Mouse (Mus musculus) CH12.LX (cell line): Measurements from ENCODE around the gene Tmod1. TPM values are rescaled to one million over a fixed set of nuclear protein-coding genes. Genes with fewer than 3 reads are reported as not detected.

Experiments used
- DNase-seq: peaks from one replicate; pipeline ENCODE4 v3.0.0-alpha.2; 2013; ENCODE audit errors: extremely low read depth
- H3K27ac ChIP-seq: 2 replicates; pipeline ENCODE4 v1.5.1; 2012; ENCODE audit warnings: low read depth, mild to moderate bottlenecking, control low read depth, moderate library complexity; ENCODE audit not compliant: insufficient read depth
- H3K27me3 ChIP-seq: replicated peaks from 2 replicates; pipeline ENCODE3; 2012; ENCODE audit warnings: inconsistent platforms
- H3K36me3 ChIP-seq, 2 experiments: replicated peaks in 1 of 2; 2 replicates each; pipeline versions ENCODE3 to v1.6.1; 2012; ENCODE audit warnings: inconsistent platforms in 1 of 2, low read length in 1 of 2, mild to moderate bottlenecking in 1 of 2, mixed read lengths in 1 of 2, moderate library complexity in 1 of 2; ENCODE audit not compliant: control insufficient read depth in 1 of 2, insufficient read depth in 1 of 2
- H3K4me1 ChIP-seq, 2 experiments: 2 replicates each; pipeline ENCODE4 v1.6.1; 2012; ENCODE audit warnings: inconsistent platforms in 1 of 2, moderate library complexity in 1 of 2; ENCODE audit not compliant: insufficient read depth in 2 of 2, control insufficient read depth in 1 of 2
- H3K4me2 ChIP-seq: 2 replicates; pipeline ENCODE4 v1.6.1; 2012; ENCODE audit warnings: low read depth, mild to moderate bottlenecking, control low read depth; ENCODE audit not compliant: poor library complexity, insufficient read depth, severe bottlenecking
- H3K4me3 ChIP-seq, 3 experiments: fragments of 150-350 bp in 1 of 3; sonication (generic) in 1 of 3; replicated peaks in 1 of 3; 2 replicates each; pipeline versions ENCODE3 to v1.5.1; 2011 to 2012; ENCODE audit warnings: low read depth in 2 of 3, low read length in 2 of 3, mild to moderate bottlenecking in 2 of 3, moderate library complexity in 2 of 3, control low read depth in 1 of 3, improper control_type of control experiment in 1 of 3, inconsistent platforms in 1 of 3, mixed read lengths in 1 of 3; ENCODE audit not compliant: poor library complexity in 1 of 3
- H3K79me2 ChIP-seq: replicated peaks from 2 replicates; pipeline ENCODE4 v1.6.1; 2012; ENCODE audit warnings: mild to moderate bottlenecking, moderate library complexity; ENCODE audit not compliant: control insufficient read depth, poor library complexity, insufficient read depth, severe bottlenecking; ENCODE audit errors: extremely low read depth
- H3K9ac ChIP-seq: 2 replicates; pipeline ENCODE4 v1.6.1; 2012; ENCODE audit warnings: low read depth, mild to moderate bottlenecking, control low read depth, moderate library complexity; ENCODE audit not compliant: insufficient read depth
- H3K9me3 ChIP-seq: replicated peaks from 2 replicates; pipeline ENCODE3; 2012; ENCODE audit warnings: low read length, inconsistent platforms, mixed read lengths
- BHLHE40 ChIP-seq: IDR thresholded peaks from 2 replicates; pipeline ENCODE4 v1.6.1; 2011; ENCODE audit warnings: mild to moderate bottlenecking, low read depth, low read length, improper control_type of control experiment
- CHD1 ChIP-seq: IDR thresholded peaks from 2 replicates; pipeline ENCODE4 v1.6.1; 2012; ENCODE audit warnings: low read depth, low read length, improper control_type of control experiment, inconsistent platforms
- CTCF ChIP-seq, 2 experiments: IDR thresholded peaks in 1 of 2; conservative IDR thresholded peaks in 1 of 2; 2 replicates each; pipeline ENCODE4 v1.5.1; 2011 to 2012; ENCODE audit warnings: low read depth in 2 of 2, low read length in 2 of 2, improper control_type of control experiment in 1 of 2, inconsistent platforms in 1 of 2, mild to moderate bottlenecking in 1 of 2, moderate library complexity in 1 of 2
- E2F4 ChIP-seq: IDR thresholded peaks from 2 replicates; pipeline ENCODE4 v1.6.1; 2011; ENCODE audit warnings: low read depth, low read length, improper control_type of control experiment; ENCODE audit not compliant: insufficient replicate concordance
- ELF1 ChIP-seq: IDR thresholded peaks from 2 replicates; pipeline ENCODE4 v1.6.1; 2014; ENCODE audit warnings: low read depth, mild to moderate bottlenecking, inconsistent platforms, low read length, improper control_type of control experiment
- ETS1 ChIP-seq: conservative IDR thresholded peaks from 2 replicates; pipeline ENCODE4 v1.6.1; 2012; ENCODE audit warnings: low read depth, mild to moderate bottlenecking, inconsistent platforms, low read length, improper control_type of control experiment, moderate library complexity
- HCFC1 ChIP-seq: IDR thresholded peaks from 2 replicates; pipeline ENCODE4 v1.6.1; 2012; ENCODE audit warnings: low read depth, mild to moderate bottlenecking, inconsistent platforms, low read length, improper control_type of control experiment
- JUND ChIP-seq: conservative IDR thresholded peaks from 2 replicates; pipeline ENCODE4 v1.6.1; 2011; ENCODE audit warnings: low read depth, low read length, improper control_type of control experiment
- MAX ChIP-seq: IDR thresholded peaks from 2 replicates; pipeline ENCODE4 v1.6.1; 2011; ENCODE audit warnings: low read length, improper control_type of control experiment
- MXI1 ChIP-seq: IDR thresholded peaks from 2 replicates; pipeline ENCODE4 v1.6.1; 2011; ENCODE audit warnings: mild to moderate bottlenecking, low read depth, low read length, improper control_type of control experiment
- MYC ChIP-seq: IDR thresholded peaks from 2 replicates; pipeline ENCODE4 v1.6.1; 2011; ENCODE audit warnings: low read depth, mild to moderate bottlenecking, improper control_type of control experiment, low read length
- NRF1 ChIP-seq: IDR thresholded peaks from 2 replicates; pipeline ENCODE4 v1.6.1; 2014; ENCODE audit warnings: low read depth, mild to moderate bottlenecking, inconsistent platforms, low read length, improper control_type of control experiment, moderate library complexity
- PAX5 ChIP-seq: IDR thresholded peaks from 2 replicates; pipeline ENCODE4 v1.6.1; 2012; ENCODE audit warnings: low read length, inconsistent platforms, mixed read lengths
- POLR2A ChIP-seq: IDR thresholded peaks from 2 replicates; pipeline ENCODE4 v1.6.1; 2011; ENCODE audit warnings: low read depth, mild to moderate bottlenecking, improper control_type of control experiment, low read length
- POLR2AphosphoS2 ChIP-seq: IDR thresholded peaks from 2 replicates; pipeline ENCODE4 v1.6.1; 2011; ENCODE audit warnings: low read depth, low read length, improper control_type of control experiment
- RAD21 ChIP-seq: IDR thresholded peaks from 2 replicates; pipeline ENCODE4 v1.6.1; 2011; ENCODE audit warnings: low read depth, mild to moderate bottlenecking, low read length, improper control_type of control experiment, moderate library complexity
- RCOR1 ChIP-seq: conservative IDR thresholded peaks from 2 replicates; pipeline ENCODE4 v1.6.1; 2012; ENCODE audit warnings: low read depth, mild to moderate bottlenecking, inconsistent platforms, low read length, improper control_type of control experiment
- SIN3A ChIP-seq: IDR thresholded peaks from 2 replicates; pipeline ENCODE4 v1.6.1; 2012; ENCODE audit warnings: low read length, improper control_type of control experiment, inconsistent platforms
- SMC3 ChIP-seq: IDR thresholded peaks from 2 replicates; pipeline ENCODE4 v1.6.1; 2011; ENCODE audit warnings: low read depth, low read length, improper control_type of control experiment
- TCF12 ChIP-seq: IDR thresholded peaks from 2 replicates; pipeline ENCODE4 v1.6.1; 2014; ENCODE audit warnings: low read depth, mild to moderate bottlenecking, inconsistent platforms, low read length, improper control_type of control experiment
- UBTF ChIP-seq: IDR thresholded peaks from 2 replicates; pipeline ENCODE4 v1.6.1; 2012; ENCODE audit warnings: low read depth, mild to moderate bottlenecking, inconsistent platforms, low read length, improper control_type of control experiment, moderate library complexity
- USF2 ChIP-seq: conservative IDR thresholded peaks from 2 replicates; pipeline ENCODE4 v1.6.1; 2011; ENCODE audit warnings: low read depth, low read length, improper control_type of control experiment
- ZC3H11A ChIP-seq: IDR thresholded peaks from 2 replicates; pipeline ENCODE4 v1.6.1; 2012; ENCODE audit warnings: low read depth, mild to moderate bottlenecking, inconsistent platforms, low read length, improper control_type of control experiment
- ZMIZ1 ChIP-seq: IDR thresholded peaks from 2 replicates; pipeline ENCODE4 v1.6.1; 2012; ENCODE audit warnings: low read depth, mild to moderate bottlenecking, inconsistent platforms, low read length, improper control_type of control experiment
- ZNF384 ChIP-seq: IDR thresholded peaks from 2 replicates; pipeline ENCODE4 v1.6.1; 2012; ENCODE audit warnings: low read depth, low read length, improper control_type of control experiment, inconsistent platforms
- dilution Hi-C: fragments of 300-500 bp; cut with MboI; formaldehyde crosslinking; loops from 2 replicates; pipeline ENCODE4 v1.14.3; 2020; ENCODE audit warnings: low sequenced_read_pairs; ENCODE audit not compliant: extremely low pct_unique_long_range_greater_than_20kb, extremely low pct_ligation_motif_present
- in situ Hi-C: fragments of 300-500 bp; cut with MboI; formaldehyde crosslinking; loops from 3 replicates; pipeline ENCODE4 v1.14.3; 2019; ENCODE audit warnings: low sequenced_read_pairs, low pct_ligation_motif_present, low pct_unique_long_range_greater_than_20kb, mixed read lengths
- polyA plus RNA-seq: library from polyadenylated mRNA; unstranded; fragments of >175 nt; gene quantifications from 2 replicates; pipeline ENCODE4 v1.2.1, GENCODE M21; 2012; ENCODE audit warnings: low read depth; ENCODE audit not compliant: insufficient read length
- total RNA-seq, 2 experiments: library from RNA; depleted of rRNA; stranded (reverse); fragments of 300-350 nt in 1 of 2; fragments of >200 nt in 1 of 2; gene quantifications; 2 replicates each; pipeline ENCODE4 v1.2.3; 2012 to 2014

Tmod1 gene
- total and polyA plus RNA-seq, 3 experiments, result 0.93 to 3.1 (median 2.5) TPM

DNA sequence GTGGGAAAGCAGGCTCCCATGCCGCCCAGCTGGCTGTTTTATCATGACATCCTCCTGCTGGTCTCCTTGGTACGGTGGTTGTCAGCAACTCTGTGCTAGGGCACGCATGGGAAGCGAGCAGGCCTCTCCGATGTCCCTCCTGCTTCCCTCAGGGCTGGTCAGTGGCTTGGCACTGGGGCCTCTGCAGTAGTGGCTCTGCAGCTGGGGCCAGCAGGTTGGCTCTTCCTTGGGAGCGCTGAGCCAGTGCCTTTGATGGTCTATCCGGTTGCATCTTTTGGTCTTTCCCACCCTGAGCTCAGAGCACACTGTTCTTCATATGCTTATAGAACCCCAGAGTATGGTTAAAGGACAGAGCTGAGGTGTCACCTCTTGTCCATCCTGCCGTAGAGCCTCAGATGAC, 71.3 kb downstream of the Tmod1 start:
- in situ Hi-C loops (no loop called here), dilution Hi-C loops (no loop called here)
- H3K27ac ChIP-seq, result no peak overlapping the region
- H3K79me2 ChIP-seq, result no peaks in the 10 kb centered on the region
- peaks cover 11 to 56% of the 10 kb centered on the region in 2 experiments for H3K36me3 ChIP-seq
- no peak overlapping the region for H3K9ac ChIP-seq
- no peak for DNase-seq
- no peaks in the 10 kb centered on the region for H3K9me3 ChIP-seq
- H3K4me3 ChIP-seq, result no peak overlapping the region
- H3K4me2 ChIP-seq, result no peak overlapping the region
- no peak for TF ChIP-seq NRF1
- TF ChIP-seq UBTF, result no peak
- TF ChIP-seq POLR2A, result no peak
- TF ChIP-seq ZC3H11A, result no peak
- TF ChIP-seq CHD1, result no peak
- no peak for TF ChIP-seq TCF12
- TF ChIP-seq RAD21, result no peak
- no peaks in the 10 kb centered on the region for H3K27me3 ChIP-seq
- no peaks in the 10 kb centered on the region for H3K4me1 ChIP-seq

DNA sequence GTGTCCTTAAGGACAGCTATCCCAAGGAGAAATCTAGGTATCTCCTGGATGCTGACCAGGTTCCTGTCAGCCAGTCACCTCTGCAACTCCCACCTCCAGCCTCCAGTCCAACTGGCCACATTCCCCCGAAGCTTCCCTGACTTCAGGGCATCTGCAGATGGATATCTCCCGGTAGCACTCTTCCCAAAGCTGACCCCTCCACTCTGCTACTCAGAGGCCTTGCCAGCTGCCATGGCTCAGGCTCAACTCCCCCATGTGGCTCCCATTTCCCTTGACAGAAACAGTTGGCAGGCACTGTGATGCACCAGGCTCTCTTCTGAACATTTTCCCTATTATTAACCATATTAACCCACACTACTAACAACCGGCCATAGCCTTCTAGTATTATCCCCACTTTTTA, 72.6 kb downstream of the Tmod1 start:
- DNase-seq, result no peak
- TF ChIP-seq MAX, result no peak
- TF ChIP-seq SMC3, result no peak
- TF ChIP-seq BHLHE40, result no peak
- TF ChIP-seq NRF1, result no peak
- TF ChIP-seq POLR2AphosphoS2, result no peak
- TF ChIP-seq ZNF384, result no peak
- no peak for TF ChIP-seq HCFC1
- no peak for TF ChIP-seq ZMIZ1
- TF ChIP-seq JUND, result no peak
- no peak for TF ChIP-seq PAX5
- Histone ChIP-seq H3K36me3 (peaks cover 20 to 69% of the 10 kb centered on the region in 2 experiments), H3K27me3 (no peaks in the 10 kb centered on the region), H3K4me1 (no peaks in the 10 kb centered on the region), H3K79me2 (no peaks in the 10 kb centered on the region), H3K9ac (no peak overlapping the region), H3K9me3 (no peaks in the 10 kb centered on the region), H3K4me2 (no peak overlapping the region), H3K27ac (no peak overlapping the region), H3K4me3 (no peak overlapping the region)
- in situ Hi-C loops, result no loop called here
- dilution Hi-C loops, result no loop called here

DNA sequence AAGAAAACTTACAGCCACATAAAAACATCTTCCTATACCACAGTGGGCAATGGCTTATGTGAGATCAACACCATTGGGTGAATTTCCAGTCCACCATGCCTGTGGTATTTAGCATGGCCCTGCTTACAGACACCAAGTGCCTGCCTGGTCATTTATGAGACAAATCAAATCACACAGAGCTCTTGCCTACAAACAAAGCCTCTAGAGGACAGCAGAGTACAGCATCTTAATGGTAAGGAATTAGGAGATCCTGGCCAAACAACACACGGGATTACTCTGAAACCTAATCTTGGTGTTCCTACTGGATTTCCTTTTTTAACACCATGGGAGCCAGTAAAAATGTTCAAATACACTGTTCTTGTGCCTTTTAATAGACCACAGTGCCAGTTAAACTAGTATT, 76.6 kb downstream of the Tmod1 start:
- Histone ChIP-seq H3K27ac (no peak overlapping the region), H3K9ac (no peak overlapping the region), H3K79me2 (no peaks in the 10 kb centered on the region), H3K9me3 (no peaks in the 10 kb centered on the region)
- no peak for DNase-seq
- TF ChIP-seq SIN3A (no peak), ETS1 (no peak), CTCF (conservative IDR thresholded peaks at IDR 0.05 in 1 of 2, IDR thresholded peaks at IDR 0.05 in 1 of 2; ENCODE audit: low read depth in 2 of 2, low read length in 2 of 2) (no peak), RCOR1 (no peak), JUND (no peak), HCFC1 (no peak), MYC (no peak), ELF1 (no peak), MXI1 (no peak), USF2 (no peak), E2F4 (no peak), NRF1 (no peak)
- TF ChIP-seq, all 38 proteins: peak for 0
- dilution Hi-C loops, result no loop called here
- no peaks in the 10 kb centered on the region for H3K4me1 ChIP-seq
- peaks cover 53 to 84% of the 10 kb centered on the region in 2 experiments for H3K36me3 ChIP-seq
- H3K4me2 ChIP-seq, result no peak overlapping the region
- no peak overlapping the region for H3K4me3 ChIP-seq
- in situ Hi-C loops, result no loop called here
- H3K27me3 ChIP-seq, result no peaks in the 10 kb centered on the region
